Mouse (Mus musculus) adipose tissue, adult 10 weeks (tissue): Measurements from ENCODE around the gene Prl4a1. TPM values are rescaled to one million over a fixed set of nuclear protein-coding genes. Genes with fewer than 3 reads are reported as not detected.

Source experiments
- polyA plus RNA-seq: library from polyadenylated mRNA; stranded (reverse); fragments of 350-450 nt; fragmentation: Illumina TruSeq; extraction: RNeasy Lipid Tissue Mini Kit (QIAGEN cat#74804); gene quantifications from one replicate; pipeline ENCODE4 v1.2.3, GENCODE M21; 2014; ENCODE audit warnings: low read depth, low replicate concordance

The Prl4a1 gene
- polyA plus RNA-seq = not detected

DNA sequence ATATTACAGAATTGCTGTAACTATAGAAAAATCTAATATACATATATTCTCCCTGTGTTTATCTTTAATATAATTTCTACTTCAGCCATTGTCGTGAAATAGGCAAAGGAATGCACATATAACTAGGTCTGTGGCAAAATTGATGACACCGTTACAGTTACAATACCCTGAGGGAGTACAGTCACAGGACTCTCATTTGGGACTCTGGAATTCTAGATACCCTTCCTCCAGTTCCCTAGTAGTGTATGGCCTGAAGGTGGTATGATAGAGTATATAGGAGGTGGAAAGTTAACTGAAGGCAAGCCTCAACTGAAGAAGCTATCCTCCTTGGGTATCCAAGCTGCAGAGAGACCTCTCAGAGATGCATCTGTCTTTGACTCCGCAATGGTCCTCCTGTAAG lies at the start of gene Prl4a1:
Gene Prl4a1 (plus strand): TSS at position 301 of the 400 bp plus-strand sequence.

Other genes with a start within 250 kb of the Prl4a1 start
- gene Prl7c1, start 235.4 kb upstream of the Prl4a1 start, polyA plus RNA-seq = not detected
- not detected for gene Prl2a1, start 214.6 kb upstream of the Prl4a1 start, polyA plus RNA-seq
- gene Prl2c1, start 166.9 kb upstream of the Prl4a1 start, polyA plus RNA-seq = not detected
- gene Prl5a1, start 126.3 kb downstream of the Prl4a1 start, polyA plus RNA-seq = not detected
- 1.3 TPM for gene Gm11361, start 241.3 kb downstream of the Prl4a1 start, polyA plus RNA-seq